Mouse (Mus musculus): Measurements from ENCODE around the gene Igf1r. TPM values are rescaled to one million over a fixed set of nuclear protein-coding genes. Genes with fewer than 3 reads are reported as not detected.

Igf1r gene
- polyA plus RNA-seq, 1 experiment from 2014 or later, result 19.7 TPM

- peak overlapping the region; percentile 4; the same call in 1 of the 2 replicates for H3K4me2 ChIP-seq
- no peaks in the 10 kb centered on the region for H3K9me3 ChIP-seq (ENCODE audit: low read depth, low read length)
- TF ChIP-seq CTCF (IDR thresholded peaks at IDR 0.05; ENCODE audit: low read depth), result peak; percentile 36; the same call in 1 of the 2 replicates
- peaks cover 31% of the 10 kb centered on the region for H3K4me1 ChIP-seq (ENCODE audit: insufficient read depth)
- H3K27ac ChIP-seq (ENCODE audit: low read depth), result peak overlapping the region; percentile 21
- DNase-seq, result peak; percentile 95
- 12% methylated on average over 7 of the region's 7 CpGs for WGBS
- H3K27me3 ChIP-seq (ENCODE audit: insufficient read depth, low read length), result no peaks in the 10 kb centered on the region
- no peak overlapping the region for H3K9ac ChIP-seq
- no peak overlapping the region for H3K4me3 ChIP-seq (ENCODE audit: low read depth, low read length)
- H3K36me3 ChIP-seq (ENCODE audit: insufficient read depth), result no peaks in the 10 kb centered on the region
- peak; percentile 64; the same call in 1 of the 2 replicates for ATAC-seq (ENCODE audit: insufficient read depth)
Measured at GRCm38 (mm10) chr7:68070626-68071025, 118.0 kb downstream of the Igf1r start.

- Histone ChIP-seq H3K36me3 (ENCODE audit: insufficient read depth) (no peaks in the 10 kb centered on the region), H3K9me3 (ENCODE audit: low read depth, low read length) (no peaks in the 10 kb centered on the region), H3K27ac (ENCODE audit: low read depth) (no peak overlapping the region), H3K9ac (no peak overlapping the region), H3K27me3 (ENCODE audit: insufficient read depth, low read length) (no peaks in the 10 kb centered on the region), H3K4me1 (ENCODE audit: insufficient read depth) (peaks cover 31% of the 10 kb centered on the region), H3K4me2 (0 out of 2 replicates have a peak overlapping the region, but pooled peaks have one; percentile 4), H3K4me3 (ENCODE audit: low read depth, low read length) (no peak overlapping the region)
- DNase-seq (no peak), ATAC-seq (ENCODE audit: insufficient read depth) (no peak)
- WGBS, result 82% methylated on average over 3 of the region's 3 CpGs
- no peak for TF ChIP-seq CTCF (IDR thresholded peaks at IDR 0.05; ENCODE audit: low read depth)
Measured at GRCm38 (mm10) chr7:68071050-68071449, 118.4 kb downstream of the Igf1r start.

GRCm38 (mm10) chr7:68071749-68072148 is 119.1 kb downstream of the Igf1r start:
- no peak for ATAC-seq (ENCODE audit: insufficient read depth)
- Histone ChIP-seq H3K9me3 (ENCODE audit: low read depth, low read length) (no peaks in the 10 kb centered on the region), H3K9ac (no peak overlapping the region), H3K27ac (ENCODE audit: low read depth) (no peak overlapping the region), H3K4me1 (ENCODE audit: insufficient read depth) (peaks cover 30% of the 10 kb centered on the region), H3K4me3 (ENCODE audit: low read depth, low read length) (no peak overlapping the region), H3K36me3 (ENCODE audit: insufficient read depth) (no peaks in the 10 kb centered on the region), H3K27me3 (ENCODE audit: insufficient read depth, low read length) (no peaks in the 10 kb centered on the region), H3K4me2 (no peak overlapping the region)
- no peak for DNase-seq
- WGBS, result 89% methylated on average over 11 of the region's 11 CpGs
- no peak for TF ChIP-seq CTCF (IDR thresholded peaks at IDR 0.05; ENCODE audit: low read depth)

GRCm38 (mm10) chr7:68072524-68073459 is 120.2 kb downstream of the Igf1r start:
- Histone ChIP-seq H3K27me3 (ENCODE audit: insufficient read depth, low read length) (no peaks in the 10 kb centered on the region), H3K9ac (no peak overlapping the region), H3K9me3 (ENCODE audit: low read depth, low read length) (no peaks in the 10 kb centered on the region), H3K4me3 (ENCODE audit: low read depth, low read length) (no peak overlapping the region), H3K4me2 (peak overlapping the region; percentile 3), H3K4me1 (ENCODE audit: insufficient read depth) (peaks cover 30% of the 10 kb centered on the region), H3K36me3 (ENCODE audit: insufficient read depth) (no peaks in the 10 kb centered on the region), H3K27ac (ENCODE audit: low read depth) (peak overlapping the region; percentile 51; the same call in 1 of the 2 replicates)
- no peak for TF ChIP-seq CTCF (IDR thresholded peaks at IDR 0.05; ENCODE audit: low read depth)
- ATAC-seq (ENCODE audit: insufficient read depth), result peak; percentile 53
- whole genome bisulfite sequencing, result 76% methylated on average over 14 of the region's 14 CpGs
- DNase-seq, result no peak

- TF ChIP-seq CTCF (IDR thresholded peaks at IDR 0.05; ENCODE audit: low read depth), result no peak
- H3K9ac ChIP-seq, result no peak overlapping the region
- H3K36me3 ChIP-seq (ENCODE audit: insufficient read depth), result no peaks in the 10 kb centered on the region
- ATAC-seq (ENCODE audit: insufficient read depth) (peak; percentile 69), DNase-seq (peak; percentile 71)
- peaks cover 30% of the 10 kb centered on the region for H3K4me1 ChIP-seq (ENCODE audit: insufficient read depth)
- H3K9me3 ChIP-seq (ENCODE audit: low read depth, low read length), result no peaks in the 10 kb centered on the region
- no peak overlapping the region; the same call in 1 of the 2 replicates for H3K27ac ChIP-seq (ENCODE audit: low read depth)
- H3K27me3 ChIP-seq (ENCODE audit: insufficient read depth, low read length), result no peaks in the 10 kb centered on the region
- no peak overlapping the region for H3K4me3 ChIP-seq (ENCODE audit: low read depth, low read length)
- no peak overlapping the region for H3K4me2 ChIP-seq
- WGBS, result 33% methylated on average over 8 of the region's 8 CpGs
Measured at GRCm38 (mm10) chr7:68073460-68073806, 120.8 kb downstream of the Igf1r start.

- Histone ChIP-seq H3K4me2 (no peak overlapping the region), H3K27me3 (ENCODE audit: insufficient read depth, low read length) (no peaks in the 10 kb centered on the region), H3K4me1 (ENCODE audit: insufficient read depth) (peaks cover 34% of the 10 kb centered on the region), H3K27ac (ENCODE audit: low read depth) (no peak overlapping the region), H3K9ac (no peak overlapping the region), H3K4me3 (ENCODE audit: low read depth, low read length) (no peak overlapping the region), H3K9me3 (ENCODE audit: low read depth, low read length) (no peaks in the 10 kb centered on the region), H3K36me3 (ENCODE audit: insufficient read depth) (no peaks in the 10 kb centered on the region)
- no peak for ATAC-seq (ENCODE audit: insufficient read depth)
- peak; percentile 49 for DNase-seq
- WGBS, result 68% methylated on average over 11 of the region's 11 CpGs
- no peak for TF ChIP-seq CTCF (IDR thresholded peaks at IDR 0.05; ENCODE audit: low read depth)
Measured at GRCm38 (mm10) chr7:68074748-68075147, 122.1 kb downstream of the Igf1r start.

- Histone ChIP-seq H3K4me3 (ENCODE audit: low read depth, low read length) (no peak overlapping the region), H3K27me3 (ENCODE audit: insufficient read depth, low read length) (no peaks in the 10 kb centered on the region), H3K4me2 (no peak overlapping the region), H3K36me3 (ENCODE audit: insufficient read depth) (no peaks in the 10 kb centered on the region), H3K9me3 (ENCODE audit: low read depth, low read length) (no peaks in the 10 kb centered on the region), H3K4me1 (ENCODE audit: insufficient read depth) (peaks cover 34% of the 10 kb centered on the region), H3K9ac (no peak overlapping the region), H3K27ac (ENCODE audit: low read depth) (no peak overlapping the region)
- DNase-seq (no peak), ATAC-seq (ENCODE audit: insufficient read depth) (no peak)
- TF ChIP-seq CTCF (IDR thresholded peaks at IDR 0.05; ENCODE audit: low read depth), result no peak
- 63% methylated on average over 3 of the region's 3 CpGs for WGBS
Measured at GRCm38 (mm10) chr7:68075401-68075800, 122.8 kb downstream of the Igf1r start.
